Mouse (Mus musculus): ENCODE results near the gene Hist1h2af. TPM values are rescaled to one million over a fixed set of nuclear protein-coding genes. Genes with fewer than 3 reads are reported as not detected.
"Not testable (repeated sequence)": the region's sequence is repeated elsewhere in the genome, so short reads cannot be mapped to it uniquely, and the experiment has no call there.

Hist1h2af gene
- polyA plus RNA-seq (2015; fragmentation: Nextera tagmentation; extraction: Ambion mirVana): 2.7 and 3.4 TPM in 2 replicates

- peak within 1 kb of the TSS; percentile 26; the same call in 1 of the 2 replicates for H3K9ac ChIP-seq
- H3K9me3 ChIP-seq (replicated peaks); H3K36me3 ChIP-seq; H3K27me3 ChIP-seq: not testable (repeated sequence)
- peaks cover 34% of the 10 kb centered on the region for H3K4me1 ChIP-seq
- H3K27ac ChIP-seq (replicated peaks): peak within 1 kb of the TSS; percentile 99
- peak within 1 kb of the TSS; percentile 72 for H3K4me2 ChIP-seq (replicated peaks)
- ATAC-seq (ENCODE audit: insufficient number of reproducible peaks, low FRiP score, low TSS enrichment, low read depth): peak; percentile 52
- under 1% methylated on average over 28 of the region's 53 CpGs for WGBS
- peak within 1 kb of the TSS; percentile 61 for H3K4me3 ChIP-seq (replicated peaks)
Observed at GRCm38 (mm10) chr13:23533560-23534367, at the start of gene Hist1h2af. Gene Hist1h2af (plus strand): TSS chr13:23533906.

DNA sequence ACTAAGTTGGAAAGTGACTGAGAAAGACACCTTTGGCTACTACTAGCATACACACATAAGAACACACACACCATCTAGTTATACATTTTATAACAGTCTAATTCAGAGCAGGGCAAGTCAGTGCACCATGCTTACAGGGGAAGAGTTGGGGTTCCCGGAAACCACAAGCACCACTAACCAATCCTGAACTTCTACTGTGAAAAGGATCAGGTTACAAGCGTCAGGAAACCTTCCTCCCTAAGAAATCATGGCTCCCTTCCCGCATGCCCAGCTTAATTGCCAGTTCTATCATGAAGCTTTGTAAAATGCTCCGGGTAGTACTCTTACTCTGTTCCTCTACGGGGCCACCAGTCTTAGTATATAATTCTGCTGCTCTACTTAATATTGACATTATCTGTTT lies 48.4 kb upstream of the Hist1h2af start:
- H3K27ac ChIP-seq (replicated peaks): no peak overlapping the region
- no peak for ATAC-seq (ENCODE audit: insufficient number of reproducible peaks, low FRiP score, low TSS enrichment, low read depth)
- no peaks in the 10 kb centered on the region for H3K9me3 ChIP-seq (replicated peaks)
- H3K4me2 ChIP-seq (replicated peaks): no peak overlapping the region
- no peaks in the 10 kb centered on the region for H3K4me1 ChIP-seq
- 35% methylated on average over 5 of the region's 5 CpGs for WGBS
- H3K4me3 ChIP-seq (replicated peaks): no peak overlapping the region
- H3K36me3 ChIP-seq: no peaks in the 10 kb centered on the region
- H3K27me3 ChIP-seq: no peaks in the 10 kb centered on the region
- no peak overlapping the region for H3K9ac ChIP-seq

GRCm38 (mm10) chr13:23488400-23489322 lies 45.0 kb upstream of the Hist1h2af start, which contains the start of gene Btn2a2:
Gene Btn2a2 (minus strand): TSS chr13:23488857.
- no peak within 1 kb of the TSS for H3K9ac ChIP-seq
- no peaks in the 10 kb centered on the region for H3K36me3 ChIP-seq
- no peak within 1 kb of the TSS for H3K27ac ChIP-seq (replicated peaks)
- H3K9me3 ChIP-seq (replicated peaks): no peaks in the 10 kb centered on the region
- H3K4me3 ChIP-seq (replicated peaks): peak within 1 kb of the TSS; percentile 46
- no peaks in the 10 kb centered on the region for H3K27me3 ChIP-seq
- ATAC-seq (ENCODE audit: insufficient number of reproducible peaks, low FRiP score, low TSS enrichment, low read depth): peak; percentile 94
- 2% methylated on average over 13 of the region's 14 CpGs for WGBS
- 0 out of 2 replicates have a peak, but pooled peaks cover 5% of the 10 kb centered on the region for H3K4me1 ChIP-seq
- H3K4me2 ChIP-seq (replicated peaks): peak within 1 kb of the TSS; percentile 75

GRCm38 (mm10) chr13:23490863-23491262 lies 42.8 kb upstream of the Hist1h2af start:
- Histone ChIP-seq H3K27me3 (no peaks in the 10 kb centered on the region), H3K36me3 (no peaks in the 10 kb centered on the region), H3K4me1 (0 out of 2 replicates have a peak, but pooled peaks cover 5% of the 10 kb centered on the region), H3K9ac (no peak overlapping the region), H3K4me2 (replicated peaks) (no peak overlapping the region), H3K27ac (replicated peaks) (no peak overlapping the region), H3K9me3 (replicated peaks) (no peaks in the 10 kb centered on the region), H3K4me3 (replicated peaks) (no peak overlapping the region)
- WGBS: 61% methylated on average over 1 of the region's 1 CpGs
- no peak for ATAC-seq (ENCODE audit: insufficient number of reproducible peaks, low FRiP score, low TSS enrichment, low read depth)

- H3K36me3 ChIP-seq: no peaks in the 10 kb centered on the region
- no peak for ATAC-seq (ENCODE audit: insufficient number of reproducible peaks, low FRiP score, low TSS enrichment, low read depth)
- H3K9me3 ChIP-seq (replicated peaks): no peaks in the 10 kb centered on the region
- H3K27ac ChIP-seq (replicated peaks): no peak overlapping the region
- no peak overlapping the region for H3K9ac ChIP-seq
- H3K4me1 ChIP-seq: 0 out of 2 replicates have a peak, but pooled peaks cover 5% of the 10 kb centered on the region
- H3K27me3 ChIP-seq: no peaks in the 10 kb centered on the region
- no peak overlapping the region for H3K4me2 ChIP-seq (replicated peaks)
- 16% methylated on average over 1 of the region's 1 CpGs for WGBS
- H3K4me3 ChIP-seq (replicated peaks): no peak overlapping the region
Observed at GRCm38 (mm10) chr13:23491263-23491662, 42.4 kb upstream of the Hist1h2af start.

GRCm38 (mm10) chr13:23491990-23492389 lies 41.7 kb upstream of the Hist1h2af start:
- H3K4me2 ChIP-seq (replicated peaks): peak overlapping the region; percentile 37; the same call in 1 of the 2 replicates
- no peaks in the 10 kb centered on the region for H3K36me3 ChIP-seq
- no peaks in the 10 kb centered on the region for H3K27me3 ChIP-seq
- H3K4me1 ChIP-seq: 0 out of 2 replicates have a peak, but pooled peaks cover 5% of the 10 kb centered on the region
- no peak for ATAC-seq (ENCODE audit: insufficient number of reproducible peaks, low FRiP score, low TSS enrichment, low read depth)
- WGBS: 10% methylated on average over 14 of the region's 14 CpGs
- no peaks in the 10 kb centered on the region for H3K9me3 ChIP-seq (replicated peaks)
- no peak overlapping the region for H3K9ac ChIP-seq
- H3K27ac ChIP-seq (replicated peaks): no peak overlapping the region
- peak overlapping the region; percentile 27 for H3K4me3 ChIP-seq (replicated peaks)

DNA sequence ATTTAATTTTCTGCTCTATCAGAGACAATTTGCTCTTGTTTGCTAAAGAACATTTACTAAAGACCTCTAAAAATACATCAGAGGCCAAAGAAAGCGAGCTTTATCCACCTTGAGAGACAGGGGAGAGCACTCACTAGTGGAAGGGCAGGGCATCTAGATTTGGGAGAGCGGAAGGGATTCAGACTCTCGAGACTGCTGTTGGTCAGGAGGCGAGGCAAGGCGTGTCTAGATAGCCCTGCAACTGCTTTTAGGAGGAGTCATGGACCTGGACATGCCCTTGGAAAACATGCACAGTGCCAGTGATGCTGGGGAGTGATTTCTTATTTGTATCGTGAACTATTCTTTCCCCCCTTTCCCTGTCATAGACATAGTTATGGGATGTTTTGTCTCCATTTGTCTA lies 38.2 kb upstream of the Hist1h2af start:
- no peak for ATAC-seq (ENCODE audit: insufficient number of reproducible peaks, low FRiP score, low TSS enrichment, low read depth)
- Histone ChIP-seq H3K4me1 (peaks cover 16% of the 10 kb centered on the region; the same call in 1 of the 2 replicates), H3K4me3 (replicated peaks) (no peak overlapping the region), H3K36me3 (no peaks in the 10 kb centered on the region), H3K27me3 (no peaks in the 10 kb centered on the region), H3K9me3 (replicated peaks) (no peaks in the 10 kb centered on the region), H3K9ac (no peak overlapping the region), H3K27ac (replicated peaks) (no peak overlapping the region), H3K4me2 (replicated peaks) (no peak overlapping the region)
- WGBS: 71% methylated on average over 6 of the region's 6 CpGs

DNA sequence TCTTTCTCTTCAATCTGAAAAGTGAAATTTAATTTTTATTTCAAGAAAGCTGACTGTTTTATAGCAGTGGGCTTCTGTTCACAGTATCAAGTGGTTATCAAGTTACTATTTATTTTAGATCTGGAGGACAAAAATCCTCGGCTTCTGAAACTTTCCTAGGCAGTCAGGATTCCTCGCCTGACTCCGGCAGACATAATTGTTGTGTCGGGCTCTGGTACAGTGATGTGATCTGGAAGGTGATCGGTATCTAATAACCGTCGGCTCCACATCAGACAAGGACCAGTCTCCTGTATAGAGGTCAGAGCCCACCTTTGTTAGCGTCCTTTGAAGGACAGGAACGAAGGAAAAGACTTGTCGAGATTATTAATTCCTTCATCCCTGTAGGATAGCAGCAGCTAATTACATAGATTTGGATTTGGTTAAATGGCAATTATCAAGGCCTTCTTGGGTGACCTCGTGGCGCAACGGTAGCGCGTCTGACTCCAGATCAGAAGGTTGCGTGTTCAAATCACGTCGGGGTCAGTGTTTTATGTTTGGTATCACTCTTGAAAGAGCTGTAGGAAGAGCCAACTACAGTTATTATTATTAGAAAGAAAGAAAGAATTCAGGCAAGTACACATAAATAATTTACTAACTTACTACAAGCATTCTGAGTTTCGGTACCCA lies 35.9 kb upstream of the Hist1h2af start:
- peaks cover 11% of the 10 kb centered on the region; the same call in 1 of the 2 replicates for H3K4me1 ChIP-seq
- no peak for ATAC-seq (ENCODE audit: insufficient number of reproducible peaks, low FRiP score, low TSS enrichment, low read depth)
- no peak overlapping the region for H3K27ac ChIP-seq (replicated peaks)
- peak overlapping the region; percentile 41 for H3K4me2 ChIP-seq (replicated peaks)
- no peaks in the 10 kb centered on the region for H3K9me3 ChIP-seq (replicated peaks)
- no peaks in the 10 kb centered on the region for H3K27me3 ChIP-seq
- WGBS: 6% methylated on average over 19 of the region's 19 CpGs
- no peaks in the 10 kb centered on the region for H3K36me3 ChIP-seq
- H3K9ac ChIP-seq: no peak overlapping the region
- H3K4me3 ChIP-seq (replicated peaks): peak overlapping the region; percentile 34

DNA sequence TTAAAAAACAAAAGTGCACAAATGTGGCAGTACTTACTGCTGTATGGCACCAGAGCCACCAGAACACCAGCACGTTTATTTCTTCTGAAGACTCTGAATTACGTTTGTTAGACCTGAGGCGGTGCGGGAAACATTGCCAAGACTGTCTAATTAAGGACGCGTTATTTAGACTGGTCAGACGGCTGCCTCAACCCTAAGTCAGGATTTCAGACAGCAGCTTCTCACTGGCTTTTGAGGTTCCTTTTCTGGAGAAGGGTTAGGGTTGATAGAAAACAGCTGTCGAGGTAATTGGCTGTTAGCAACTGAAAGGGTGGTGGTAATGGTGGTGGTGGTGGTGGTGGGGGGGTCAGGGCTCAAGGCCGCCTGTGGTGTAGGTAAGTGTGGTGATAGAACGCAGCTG lies 35.1 kb upstream of the Hist1h2af start:
- peaks cover 13% of the 10 kb centered on the region; the same call in 1 of the 2 replicates for H3K4me1 ChIP-seq
- no peaks in the 10 kb centered on the region for H3K9me3 ChIP-seq (replicated peaks)
- H3K4me3 ChIP-seq (replicated peaks): peak overlapping the region; percentile 34
- no peak for ATAC-seq (ENCODE audit: insufficient number of reproducible peaks, low FRiP score, low TSS enrichment, low read depth)
- H3K27me3 ChIP-seq: no peaks in the 10 kb centered on the region
- H3K27ac ChIP-seq (replicated peaks): no peak overlapping the region
- no peak overlapping the region for H3K9ac ChIP-seq
- no peaks in the 10 kb centered on the region for H3K36me3 ChIP-seq
- H3K4me2 ChIP-seq (replicated peaks): peak overlapping the region; percentile 41
- WGBS: 4% methylated on average over 10 of the region's 10 CpGs

DNA sequence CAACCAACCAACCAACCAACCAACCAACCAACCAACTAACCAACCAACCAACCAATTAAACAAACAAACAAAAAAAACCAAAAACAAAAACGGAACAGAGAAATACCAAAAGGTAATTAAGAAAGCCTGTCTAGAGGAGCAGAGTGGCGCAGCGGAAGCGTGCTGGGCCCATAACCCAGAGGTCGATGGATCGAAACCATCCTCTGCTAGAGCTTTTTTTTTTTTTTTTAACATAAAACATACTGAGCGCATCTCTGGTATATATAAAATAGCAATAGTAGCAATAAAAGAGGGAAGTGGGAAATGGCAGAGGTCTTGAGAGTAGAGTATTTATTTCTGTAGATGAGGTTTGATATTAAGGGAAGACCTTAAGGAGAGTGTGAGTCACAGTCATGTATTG lies 33.8 kb upstream of the Hist1h2af start:
- 11% methylated on average over 7 of the region's 7 CpGs for WGBS
- H3K27ac ChIP-seq (replicated peaks): no peak overlapping the region
- ATAC-seq (ENCODE audit: insufficient number of reproducible peaks, low FRiP score, low TSS enrichment, low read depth): no peak
- no peak overlapping the region for H3K4me3 ChIP-seq (replicated peaks)
- H3K4me2 ChIP-seq (replicated peaks): no peak overlapping the region
- peaks cover 15% of the 10 kb centered on the region; the same call in 1 of the 2 replicates for H3K4me1 ChIP-seq
- no peak overlapping the region for H3K9ac ChIP-seq
- no peaks in the 10 kb centered on the region for H3K27me3 ChIP-seq
- H3K9me3 ChIP-seq (replicated peaks): no peaks in the 10 kb centered on the region
- no peaks in the 10 kb centered on the region for H3K36me3 ChIP-seq

Data from embryonic facial prominence, embryonic 15.5 days (tissue).